ENCODE assay signal across 23 mouse cellular contexts in the genomic region with DNA sequence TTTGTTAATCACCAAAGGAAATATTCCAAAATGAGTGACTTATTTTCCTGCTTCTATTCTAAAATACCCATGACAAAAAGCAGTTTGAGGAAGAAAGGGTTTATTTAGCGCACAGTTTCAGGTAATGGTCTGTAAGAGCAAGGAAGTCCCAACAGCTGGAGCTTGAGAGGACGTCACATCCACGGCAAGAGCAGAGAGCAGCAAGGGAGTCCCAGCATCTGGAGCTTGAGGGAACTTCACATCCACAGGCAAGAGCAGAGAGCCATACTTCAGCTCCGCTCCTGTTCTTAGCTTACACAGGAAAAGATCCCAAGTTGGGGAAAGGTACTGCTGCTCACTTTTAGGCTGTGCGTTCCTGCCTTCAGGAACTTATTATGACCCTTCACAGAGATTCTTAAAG. TPM values are rescaled to one million over a fixed set of nuclear protein-coding genes. Genes with fewer than 3 reads are reported as not detected.
DNase-seq lines count a peak whose midpoint lies in the region; ATAC-seq and TF ChIP-seq lines count a peak whose summit lies in the region.
"Had no signal": no experiment of that assay in that cellular context is flagged by ENCODE, and none has a peak within 500 bp of the region (broad histone marks: within the 10 kb centered on the region; RNA-seq: fewer than 3 reads in every experiment).

No protein-coding gene starts in this region.

- peaks cover 25% of the 10 kb centered on the region for H3K4me1 ChIP-seq in E14TG2a.4 (replicated peaks; ENCODE audit: low read depth, low read length)
- no peaks in the 10 kb centered on the region for H3K4me1 ChIP-seq in hindbrain, embryonic 11.5 days (replicated peaks; ENCODE audit: control insufficient read depth, insufficient read depth, low read length)
- H3K4me1 ChIP-seq: embryonic facial prominence, embryonic 10.5 days had no signal

- peak overlapping the region; percentile 32; the same call in 1 of the 2 replicates for H3K4me3 ChIP-seq in E14TG2a.4 (replicated peaks; ENCODE audit: low read length)
- no peak overlapping the region for H3K4me3 ChIP-seq in hindbrain, embryonic 11.5 days (ENCODE audit: low read depth, low read length)
- H3K4me3 ChIP-seq: embryonic facial prominence, embryonic 10.5 days; embryonic facial prominence, embryonic 12.5 days had no signal

- H3K27me3 ChIP-seq in E14TG2a.4 (ENCODE audit: insufficient read depth, low read length), result no peaks in the 10 kb centered on the region
- H3K27me3 ChIP-seq in hindbrain, embryonic 11.5 days (ENCODE audit: control insufficient read depth, insufficient read depth, low read length), result no peaks in the 10 kb centered on the region
- H3K27me3 ChIP-seq: embryonic facial prominence, embryonic 12.5 days; Patski had no signal

- peaks cover 16% of the 10 kb centered on the region for H3K9me3 ChIP-seq in E14TG2a.4 (ENCODE audit: low read length)
- no peaks in the 10 kb centered on the region for H3K9me3 ChIP-seq in hindbrain, embryonic 11.5 days (ENCODE audit: control insufficient read depth, low read length)
- H3K9me3 ChIP-seq: embryonic facial prominence, embryonic 10.5 days; embryonic facial prominence, embryonic 12.5 days; G1E had no signal

- no peaks in the 10 kb centered on the region for H3K36me3 ChIP-seq in E14TG2a.4 (ENCODE audit: insufficient read depth, low read length)
- no peaks in the 10 kb centered on the region for H3K36me3 ChIP-seq in hindbrain, embryonic 11.5 days (ENCODE audit: control insufficient read depth, insufficient read depth, low read length)
- H3K36me3 ChIP-seq: embryonic facial prominence, embryonic 10.5 days; embryonic facial prominence, embryonic 12.5 days; G1E had no signal

- no peak for ATAC-seq in hindbrain, embryonic 11.5 days (ENCODE audit: low FRiP score)
- no peak for ATAC-seq in cerebellum, adult (ENCODE audit: insufficient number of reproducible peaks, low FRiP score, low TSS enrichment)
- ATAC-seq: activated CD4-positive, CD25-positive, alpha-beta regulatory T cell, adult 4 months; CD4-positive, CD25-positive, alpha-beta regulatory T cell, adult 4 months; forebrain, embryonic 14.5 days; forebrain, embryonic 16.5 days; Patski had no signal

- H3K27ac ChIP-seq in hindbrain, embryonic 11.5 days (ENCODE audit: low read depth, low read length), result no peak overlapping the region
- H3K27ac ChIP-seq: embryonic facial prominence, embryonic 10.5 days; embryonic facial prominence, embryonic 12.5 days had no signal

- TF ChIP-seq CTCF in E14TG2a.4 (conservative IDR thresholded peaks at IDR 0.05; ENCODE audit: low read length), result no peak

- H3K4me2 ChIP-seq in hindbrain, embryonic 11.5 days (replicated peaks; ENCODE audit: low read depth, low read length), result no peak overlapping the region
- H3K4me2 ChIP-seq: embryonic facial prominence, embryonic 12.5 days had no signal

- no peak overlapping the region for H3K9ac ChIP-seq in hindbrain, embryonic 11.5 days (ENCODE audit: low read depth, low read length)
- H3K9ac ChIP-seq: embryonic facial prominence, embryonic 12.5 days had no signal

- DNase-seq in ES-CJ7 (ENCODE audit: low read depth, low spot score), result peak; percentile 66
- DNase-seq in R1 (ENCODE audit: low read depth, low spot score), result peak; percentile 77
- DNase-seq in layer of hippocampus, adult 8-10 months (ENCODE audit: low spot score in 2 of 2), result no peak
- DNase-seq in hindbrain, embryonic 11.5 days (ENCODE audit: low spot score), result no peak
- DNase-seq: adrenal gland, adult 8-10 months; adrenal gland, postnatal 25 days; B cell, adult 2 months; cerebellum, adult 11-12 months; cerebellum, adult 2 months; cerebellum, adult 9-10 months; cerebellum, postnatal 10 days; cerebellum, postnatal 25 days had no signal

- 91% methylated on average over 5 of the region's 5 CpGs for WGBS in hindbrain, embryonic 11.5 days

RNA-seq across cellular contexts. Expression of gene Vwc2, which starts 15.0 kb away (rescaled TPM):
- total RNA-seq in layer of hippocampus, adult 8-10 months (2022), result 1 to 10 TPM; 4.2 to 6.8 (median 6.0) TPM
- 1.0 TPM in 2 replicates for polyA plus RNA-seq in hindbrain, embryonic 11.5 days (2014; fragmentation: Nextera tagmentation; extraction: Ambion mirVana)
- total RNA-seq: CH12.LX had no signal
- polyA plus RNA-seq: G1E, Patski had no signal

Comparison
In these comparisons a context has a peak if more than half of its experiments do, and no peak if none do; other contexts are left out.
1. DNase-seq: peak in ES-CJ7 (single experiment) and R1 (single experiment); none in layer of hippocampus, adult 8-10 months (0 of 2) and hindbrain, embryonic 11.5 days (single experiment).